Mouse (Mus musculus) G1E (cell line): ENCODE data around the gene B3gnt3. TPM values are rescaled to one million over a fixed set of nuclear protein-coding genes. Genes with fewer than 3 reads are reported as not detected.
"Not testable (repeated sequence)": the region's sequence is repeated elsewhere in the genome, so short reads cannot be mapped to it uniquely, and the experiment has no call there.

Experiments
- ATAC-seq: 2 replicates; pipeline ENCODE4 v1.8.0; 2016; ENCODE audit warnings: mild to moderate bottlenecking; ENCODE audit not compliant: insufficient number of reproducible peaks, poor library complexity, low FRiP score, severe bottlenecking; ENCODE audit errors: extremely low read depth
- DNase-seq: peaks from one replicate; pipeline ENCODE4 v3.0.0; 2012; ENCODE audit warnings: low spot score
- H3K27me3 ChIP-seq: 2 replicates; pipeline ENCODE4 v1.6.1; 2012; ENCODE audit warnings: mild to moderate bottlenecking, low read length, inconsistent platforms; ENCODE audit not compliant: insufficient read depth
- H3K36me3 ChIP-seq: replicated peaks from 2 replicates; pipeline ENCODE3; 2012; ENCODE audit warnings: mild to moderate bottlenecking, inconsistent platforms
- H3K4me1 ChIP-seq: 2 replicates; pipeline ENCODE4 v1.6.1; 2012; ENCODE audit warnings: low read depth, low read length, inconsistent platforms, mixed read lengths; ENCODE audit not compliant: insufficient read depth
- H3K4me3 ChIP-seq: 2 replicates; pipeline ENCODE4 v1.5.1; 2012; ENCODE audit warnings: low read depth, mild to moderate bottlenecking, inconsistent platforms, low read length, moderate library complexity, mixed read lengths
- H3K9me3 ChIP-seq: replicated peaks from 2 replicates; pipeline ENCODE4 v1.6.1; 2012; ENCODE audit warnings: inconsistent platforms
- CTCF ChIP-seq: IDR thresholded peaks from 2 replicates; pipeline ENCODE4 v1.5.1; 2012; ENCODE audit warnings: low read depth, low read length, inconsistent platforms, mixed read lengths
- GATA1 ChIP-seq: IDR thresholded peaks from 2 replicates; pipeline ENCODE4 v1.6.1; 2012; ENCODE audit warnings: borderline replicate concordance, low read length, inconsistent platforms, mixed read lengths
- GATA2 ChIP-seq: IDR thresholded peaks from 2 replicates; pipeline ENCODE4 v1.6.1; 2012; ENCODE audit warnings: low read depth, low read length, inconsistent platforms, borderline replicate concordance
- POLR2AphosphoS5 ChIP-seq: IDR thresholded peaks from 2 replicates; pipeline ENCODE4 v1.6.1; 2012; ENCODE audit warnings: low read depth, low read length, inconsistent platforms; ENCODE audit not compliant: insufficient replicate concordance
- TAL1 ChIP-seq: conservative IDR thresholded peaks from 2 replicates; pipeline ENCODE4 v1.6.1; 2012; ENCODE audit warnings: low read depth, low read length, inconsistent platforms, mixed read lengths
- polyA plus RNA-seq: library from polyadenylated mRNA; stranded (reverse); fragments of >175 nt; gene quantifications from 2 replicates; pipeline ENCODE4 v1.2.3, GENCODE M21; 2012
- total RNA-seq, 2 experiments: library from RNA; stranded (forward) in 1 of 2; stranded (reverse) in 1 of 2; fragments of 200-1000 nt in 1 of 2; fragments of >200 nt in 1 of 2; fragmentation: Nextera tagmentation in 1 of 2; gene quantifications; 2 replicates each; pipeline ENCODE4 v1.2.3; 2014 to 2017

Gene B3gnt3
- total and polyA plus RNA-seq, 3 experiments = 0.05 TPM; not detected in 2

- H3K4me3 ChIP-seq = no peak overlapping the region
- ATAC-seq (no peak), DNase-seq (no peak)
- no peaks in the 10 kb centered on the region for H3K9me3 ChIP-seq
- peaks cover 17% of the 10 kb centered on the region; the same call in 1 of the 2 replicates for H3K27me3 ChIP-seq
- no peak for TF ChIP-seq GATA1
- TF ChIP-seq POLR2AphosphoS5 = no peak
- no peak for TF ChIP-seq CTCF
- no peak for TF ChIP-seq TAL1
- TF ChIP-seq GATA2 = no peak
- no peaks in the 10 kb centered on the region for H3K36me3 ChIP-seq
- H3K4me1 ChIP-seq = peaks cover 9% of the 10 kb centered on the region
Measured at GRCm38 (mm10) chr8:71700493-71701269, 908 bp downstream of the B3gnt3 start.

GRCm38 (mm10) chr8:71695456-71695855 is 6.1 kb downstream of the B3gnt3 start:
- H3K27me3 ChIP-seq = peaks cover 19% of the 10 kb centered on the region; the same call in 1 of the 2 replicates
- H3K4me1 ChIP-seq, H3K4me3 ChIP-seq, ATAC-seq, H3K36me3 ChIP-seq, DNase-seq: not testable (repeated sequence)
- peak; percentile 38; the same call in 1 of the 2 replicates for TF ChIP-seq CTCF
- peaks cover 14% of the 10 kb centered on the region for H3K9me3 ChIP-seq

GRCm38 (mm10) chr8:71693166-71694041 is 8.2 kb downstream of the B3gnt3 start:
- Histone ChIP-seq H3K4me3 (no peak overlapping the region), H3K9me3 (peaks cover 14% of the 10 kb centered on the region), H3K27me3 (peaks cover 10% of the 10 kb centered on the region; the same call in 1 of the 2 replicates), H3K4me1 (no peaks in the 10 kb centered on the region), H3K36me3 (peaks cover 4% of the 10 kb centered on the region)
- ATAC-seq (no peak), DNase-seq (no peak)
- TF ChIP-seq TAL1 (no peak), POLR2AphosphoS5 (no peak), GATA2 (no peak), CTCF (no peak), GATA1 (no peak)

GRCm38 (mm10) chr8:71692509-71692908 is 9.1 kb downstream of the B3gnt3 start:
- Histone ChIP-seq H3K36me3 (peaks cover 8% of the 10 kb centered on the region), H3K4me3 (no peak overlapping the region), H3K9me3 (peaks cover 14% of the 10 kb centered on the region), H3K4me1 (peaks cover 3% of the 10 kb centered on the region; the same call in 1 of the 2 replicates), H3K27me3 (peaks cover 10% of the 10 kb centered on the region; the same call in 1 of the 2 replicates)
- ATAC-seq = no peak
- no peak for DNase-seq
- TF ChIP-seq GATA1 = no peak
- no peak for TF ChIP-seq POLR2AphosphoS5
- no peak for TF ChIP-seq TAL1

GRCm38 (mm10) chr8:71689028-71689427 is 12.6 kb downstream of the B3gnt3 start, which contains the start of gene Insl3:
Gene Insl3 (plus strand): TSS chr8:71689214.
- peaks cover 3% of the 10 kb centered on the region; the same call in 1 of the 2 replicates for H3K4me1 ChIP-seq
- H3K9me3 ChIP-seq = peaks cover 17% of the 10 kb centered on the region
- no peak for TF ChIP-seq GATA1
- no peak for TF ChIP-seq GATA2
- no peak for TF ChIP-seq TAL1
- TF ChIP-seq POLR2AphosphoS5 = no peak
- TF ChIP-seq CTCF = no peak
- DNase-seq = no peak
- H3K27me3 ChIP-seq = peaks cover 10% of the 10 kb centered on the region; the same call in 1 of the 2 replicates
- no peak for ATAC-seq
- H3K36me3 ChIP-seq = peaks cover 41% of the 10 kb centered on the region
- H3K4me3 ChIP-seq = no peak within 1 kb of the TSS

- H3K9me3 ChIP-seq = peaks cover 6% of the 10 kb centered on the region
- DNase-seq (no peak), ATAC-seq (no peak)
- peaks cover 3% of the 10 kb centered on the region; the same call in 1 of the 2 replicates for H3K4me1 ChIP-seq
- TF ChIP-seq GATA2 = no peak
- TF ChIP-seq TAL1 = no peak
- TF ChIP-seq POLR2AphosphoS5 = no peak
- no peak for TF ChIP-seq CTCF
- TF ChIP-seq GATA1 = no peak
- no peak overlapping the region for H3K4me3 ChIP-seq
- H3K36me3 ChIP-seq = peaks cover 55% of the 10 kb centered on the region
- H3K27me3 ChIP-seq = peaks cover 3% of the 10 kb centered on the region; the same call in 1 of the 2 replicates
Measured at GRCm38 (mm10) chr8:71687616-71688015, 14.0 kb downstream of the B3gnt3 start.
